Mouse (Mus musculus) gastrocnemius, adult 8-10 months (tissue): ENCODE data around the gene Galnt10. TPM values are rescaled to one million over a fixed set of nuclear protein-coding genes. Genes with fewer than 3 reads are reported as not detected.
A peak's percentile ranks its signal among the peaks of the same experiment; 100 is the strongest.

Experiments used
- DNase-seq, 2 experiments: peaks; one replicate each; pipeline ENCODE4 v3.0.0; 2022; ENCODE audit warnings: low spot score in 2 of 2
- total RNA-seq, 4 experiments: library from RNA; stranded (reverse); gene quantifications; 2 replicates each; pipeline ENCODE4 v1.2.4; 2022

Galnt10 gene
- total RNA-seq, 4 experiments from 2014 or later = 2.3 to 3.5 (median 3.2) TPM

- DNase-seq = no peak
Measured at GRCm38 (mm10) chr11:57688179-57688929, 43.1 kb downstream of the Galnt10 start.

- no peak for DNase-seq
Measured at GRCm38 (mm10) chr11:57689811-57690210, 44.6 kb downstream of the Galnt10 start.

GRCm38 (mm10) chr11:57690836-57691235 is 45.6 kb downstream of the Galnt10 start:
- DNase-seq = no peak

GRCm38 (mm10) chr11:57691939-57692338 is 46.7 kb downstream of the Galnt10 start:
- DNase-seq = no peak

GRCm38 (mm10) chr11:57692726-57693125 is 47.5 kb downstream of the Galnt10 start:
- no peak for DNase-seq

- no peak for DNase-seq
Measured at GRCm38 (mm10) chr11:57694486-57694885, 49.2 kb downstream of the Galnt10 start.

- DNase-seq = no peak
Measured at GRCm38 (mm10) chr11:57696207-57696676, 51.0 kb downstream of the Galnt10 start.

GRCm38 (mm10) chr11:57696807-57697251 is 51.6 kb downstream of the Galnt10 start:
- peak in 1 of 2 experiments; percentile 22 for DNase-seq

GRCm38 (mm10) chr11:57700114-57700513 is 54.9 kb downstream of the Galnt10 start:
- DNase-seq = no peak

- no peak for DNase-seq
Measured at GRCm38 (mm10) chr11:57701193-57701925, 56.1 kb downstream of the Galnt10 start.

- no peak for DNase-seq
Measured at GRCm38 (mm10) chr11:57701956-57702355, 56.7 kb downstream of the Galnt10 start.

- no peak for DNase-seq
Measured at GRCm38 (mm10) chr11:57706620-57707019, 61.4 kb downstream of the Galnt10 start.

- DNase-seq = no peak
Measured at GRCm38 (mm10) chr11:57707114-57707798, 62.0 kb downstream of the Galnt10 start.

GRCm38 (mm10) chr11:57708174-57709154 is 63.2 kb downstream of the Galnt10 start:
- no peak for DNase-seq

GRCm38 (mm10) chr11:57713960-57714359 is 68.7 kb downstream of the Galnt10 start:
- no peak for DNase-seq

GRCm38 (mm10) chr11:57716721-57717120 is 71.5 kb downstream of the Galnt10 start:
- no peak for DNase-seq

GRCm38 (mm10) chr11:57717432-57717831 is 72.2 kb downstream of the Galnt10 start:
- no peak for DNase-seq

- no peak for DNase-seq
Measured at GRCm38 (mm10) chr11:57718081-57718480, 72.8 kb downstream of the Galnt10 start.

- no peak for DNase-seq
Measured at GRCm38 (mm10) chr11:57719631-57720030, 74.4 kb downstream of the Galnt10 start.

- no peak for DNase-seq
Measured at GRCm38 (mm10) chr11:57720076-57720475, 74.8 kb downstream of the Galnt10 start.
